Mouse (Mus musculus) layer of hippocampus, postnatal 10 days (tissue): ENCODE measurements around the gene Rabl2. TPM values are rescaled to one million over a fixed set of nuclear protein-coding genes. Genes with fewer than 3 reads are reported as not detected.
A peak's percentile ranks its signal among the peaks of the same experiment; 100 is the strongest.

Experiments
- DNase-seq, 2 experiments: peaks; one replicate each; pipeline ENCODE4 v3.0.0; 2021; ENCODE audit warnings: low spot score in 2 of 2
- long read RNA-seq: library from polyadenylated mRNA; stranded (forward); transcript quantifications from one replicate; pipeline ENCODE4 v2.0.0, GENCODE M21; 2023
- total RNA-seq, 2 experiments: library from RNA; stranded (reverse); gene quantifications; 2 replicates each; pipeline ENCODE4 v1.2.3; 2021

Gene Rabl2
- total RNA-seq: 10 to 100 TPM; 31.4 to 36.3 TPM
- long read RNA-seq, transcript Rabl2-201 (9 exons, 1,640 nt): major isoform, 8 of 24 reads
- long read RNA-seq, partial matches to known transcripts: 2 of 24 reads
- long read RNA-seq, other reads (novel, unspliced or antisense): 13 of 24 reads

GRCm38 (mm10) chr15:89591723-89592455 lies at the start of gene Rabl2:
Gene Rabl2, minus strand, starts transcription at chr15:89591923.
- peak; percentile 83 to 89 for DNase-seq

GRCm38 (mm10) chr15:89623626-89623959 lies 31.9 kb upstream of the Rabl2 start:
- DNase-seq: peak; percentile 84 to 86

- DNase-seq: no peak
Observed at GRCm38 (mm10) chr15:89622959-89623625, 31.4 kb upstream of the Rabl2 start.

- DNase-seq: peak; percentile 57 to 67
Observed at GRCm38 (mm10) chr15:89622312-89622958, 30.7 kb upstream of the Rabl2 start.

DNA sequence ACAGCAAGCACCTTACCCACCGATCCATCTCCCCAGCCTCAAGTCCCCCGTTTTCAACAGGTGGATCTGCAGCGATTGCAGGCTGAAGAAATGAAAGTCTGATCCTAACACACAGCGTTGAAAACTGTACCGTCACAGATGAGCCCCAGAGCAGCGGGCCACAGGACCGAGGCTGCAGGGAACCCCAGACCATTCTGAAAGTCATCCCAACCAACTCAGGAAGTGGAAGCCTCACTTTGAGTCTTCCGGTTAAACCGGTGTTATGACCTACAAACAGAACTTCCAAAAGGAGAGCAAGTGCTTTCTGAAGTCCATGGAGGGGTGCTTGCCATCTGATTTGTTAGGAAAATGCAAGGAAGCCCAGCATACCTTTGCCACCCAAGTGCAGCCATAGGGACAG lies 16.2 kb upstream of the Rabl2 start:
- no peak for DNase-seq

DNA sequence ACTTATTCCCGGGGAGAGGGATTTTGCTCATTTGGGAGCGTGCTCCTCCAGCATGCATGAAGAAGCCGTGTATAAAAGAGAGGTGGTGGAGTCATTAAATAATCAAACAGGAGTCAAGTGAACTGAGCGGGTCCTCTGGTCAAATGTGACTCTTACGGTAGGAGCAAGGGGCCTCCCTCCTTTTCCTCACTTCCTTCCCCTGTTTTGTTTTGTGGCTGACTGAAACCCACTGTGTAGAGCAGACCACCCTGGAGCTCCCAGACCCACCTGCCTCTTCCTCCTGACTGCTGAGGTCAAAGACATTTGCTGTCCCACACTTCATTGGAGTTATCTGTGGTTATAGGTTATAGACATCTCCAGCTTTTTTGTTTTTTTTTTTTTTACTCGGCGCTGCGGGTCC lies 15.8 kb upstream of the Rabl2 start:
- no peak for DNase-seq

DNA sequence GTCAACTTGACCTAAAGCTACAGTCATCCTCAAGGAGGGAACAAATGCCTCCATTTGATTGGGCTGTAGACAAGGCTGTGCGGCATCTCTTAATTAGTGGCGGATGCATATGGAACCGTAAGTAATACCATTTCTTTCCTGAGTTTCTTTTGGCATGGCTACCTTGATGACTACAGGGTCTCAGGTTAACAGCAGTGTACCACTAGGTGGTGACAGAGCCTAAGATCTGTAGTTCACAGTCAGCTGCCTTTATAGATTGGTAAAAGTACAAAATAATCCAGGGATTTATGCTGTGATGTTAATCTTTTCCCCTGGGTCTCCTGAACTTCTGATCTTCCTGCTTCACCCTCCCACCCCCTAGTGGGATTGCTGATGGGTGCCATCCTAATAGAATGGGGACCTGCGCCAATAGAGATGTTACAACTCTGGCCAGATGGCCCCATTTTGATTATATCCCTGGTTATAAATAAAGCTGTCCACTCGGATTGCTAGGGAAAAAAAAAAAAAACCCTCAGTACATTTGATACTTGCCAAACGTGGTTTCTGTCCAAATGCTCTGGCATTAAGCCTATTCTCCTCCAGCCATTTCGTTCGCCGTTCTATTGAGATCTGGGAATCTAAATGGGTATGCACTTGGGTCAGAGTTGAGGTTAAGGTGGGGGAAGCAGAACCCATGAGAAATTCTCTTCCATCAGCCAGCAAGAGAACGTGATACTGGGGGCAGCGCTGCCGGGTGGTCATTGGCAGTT lies 14.3 kb upstream of the Rabl2 start:
- no peak for DNase-seq

DNA sequence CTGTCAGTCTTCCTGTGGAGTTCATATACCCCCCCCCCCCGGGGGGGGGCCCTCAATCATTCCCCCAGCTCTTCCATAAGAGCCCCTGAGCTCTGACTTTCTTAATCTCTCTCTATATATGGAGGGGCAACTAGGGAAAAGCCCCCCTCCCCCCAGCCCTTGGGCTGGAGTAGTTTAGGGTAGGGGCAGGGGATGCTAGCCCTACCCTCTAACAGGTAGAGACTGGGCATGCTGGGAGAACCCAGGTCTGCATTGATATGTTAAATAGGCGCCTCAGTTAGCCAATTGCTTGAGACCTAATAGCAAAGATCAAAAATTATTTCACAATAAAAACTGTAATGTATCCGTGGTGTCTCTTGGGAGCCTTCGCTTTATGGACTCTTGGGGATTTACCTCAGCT lies 825 bp upstream of the Rabl2 start:
- DNase-seq: no peak

DNA sequence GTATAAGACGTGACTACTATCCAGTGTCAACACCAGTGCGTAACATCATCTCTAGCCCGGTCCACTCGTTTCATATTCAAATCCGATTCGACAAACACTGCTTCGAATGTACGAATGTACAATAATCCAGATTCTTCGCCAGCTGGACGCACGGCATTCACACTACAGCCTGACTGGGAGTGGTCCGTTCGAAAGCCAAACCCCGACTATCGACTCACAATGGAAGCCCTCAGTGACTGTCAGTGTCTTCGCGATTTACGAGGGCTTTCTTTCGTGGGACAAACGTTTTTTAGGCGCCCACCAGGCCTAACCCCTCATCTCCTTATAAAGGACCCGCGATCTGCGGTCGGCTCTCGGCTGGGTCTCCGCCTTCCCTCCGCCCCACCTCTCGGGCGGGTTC lies 406 bp downstream of the Rabl2 start:
- DNase-seq: peak in 1 of 2 experiments; percentile 42

DNA sequence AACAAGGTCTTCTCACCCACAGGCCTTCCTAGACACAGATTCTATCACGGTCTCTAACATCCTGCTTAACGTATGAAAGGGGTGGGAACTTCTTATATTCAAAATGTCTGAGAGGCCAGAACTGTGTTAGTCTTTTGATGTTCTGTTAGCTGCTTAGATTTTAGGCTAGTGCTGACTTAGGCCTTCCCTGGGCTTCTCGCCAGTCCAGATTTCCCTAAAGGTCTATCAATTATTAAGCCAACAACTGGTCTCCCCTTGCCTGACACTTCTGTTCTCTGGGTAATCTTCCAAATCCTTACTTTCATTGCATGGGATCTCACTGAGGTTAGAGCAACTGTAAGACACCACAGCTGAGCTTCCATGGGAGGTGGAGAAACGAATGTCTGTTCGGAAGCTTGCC lies 2.6 kb downstream of the Rabl2 start:
- DNase-seq: no peak

DNA sequence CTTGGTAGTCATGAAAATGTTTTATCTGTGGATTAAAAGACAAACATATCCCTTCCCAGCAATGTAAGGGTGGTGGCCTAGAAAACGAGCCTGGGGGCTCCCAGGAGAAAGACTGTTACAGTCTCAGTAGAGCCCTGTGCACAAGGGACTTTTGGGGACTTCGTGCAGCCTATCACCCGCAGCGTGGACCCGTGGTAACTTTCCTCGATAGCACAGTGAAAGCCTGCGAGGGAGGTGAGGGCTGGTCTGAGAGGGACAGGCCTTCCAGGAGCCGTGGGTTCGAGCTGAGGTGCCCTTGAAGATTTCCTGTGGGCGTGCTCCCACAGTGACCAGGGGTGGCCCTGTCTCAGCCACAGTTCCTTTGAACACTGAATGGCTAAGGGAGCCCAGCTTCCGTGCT lies 6.1 kb downstream of the Rabl2 start:
- no peak for DNase-seq

DNA sequence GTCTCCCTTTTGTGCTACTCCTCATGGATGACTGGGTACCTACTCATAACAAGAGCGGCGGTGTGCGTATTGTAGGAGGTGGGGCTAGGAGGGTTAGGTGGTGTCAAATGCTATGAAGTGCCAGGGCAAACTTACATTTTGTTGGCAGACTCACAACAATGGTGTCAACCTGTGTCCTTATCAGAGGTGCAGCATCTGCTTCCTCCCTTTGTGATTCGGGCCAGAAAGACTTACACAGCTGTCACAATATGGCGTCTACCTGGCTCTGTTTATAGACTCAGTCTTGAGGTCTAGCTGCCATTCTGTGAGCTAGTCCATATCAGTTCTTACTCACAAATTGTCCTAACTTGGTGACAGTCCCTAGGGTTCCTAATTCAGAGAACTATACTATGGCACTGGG lies 6.6 kb downstream of the Rabl2 start:
- DNase-seq: no peak

- DNase-seq: peak in 1 of 2 experiments; percentile 1
Observed at GRCm38 (mm10) chr15:89582494-89582893, 9.2 kb downstream of the Rabl2 start.

DNA sequence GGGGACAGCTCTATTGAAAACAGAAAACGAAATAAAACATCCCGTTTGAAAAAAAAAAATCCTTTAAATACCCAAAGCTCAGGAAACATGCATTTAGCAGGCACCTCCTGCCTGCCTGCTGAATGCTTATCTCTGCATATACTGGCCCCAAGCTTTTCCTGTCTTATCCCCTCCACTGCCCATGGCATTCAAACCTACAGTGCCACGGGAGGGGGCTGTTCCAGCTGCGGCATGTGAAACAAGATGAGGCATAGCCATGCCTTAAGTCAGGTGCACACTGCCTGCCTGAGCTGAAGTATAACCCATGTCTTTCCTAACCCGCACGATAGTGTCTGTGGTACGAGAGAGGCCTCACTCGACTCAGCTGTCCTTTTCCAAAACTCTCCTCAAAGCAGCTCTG lies 19.6 kb downstream of the Rabl2 start:
- DNase-seq: no peak

GRCm38 (mm10) chr15:89568114-89568513 lies 23.6 kb downstream of the Rabl2 start, which contains the start of gene Acr:
Gene Acr, plus strand, starts transcription at chr15:89568326.
- DNase-seq: no peak

- no peak for DNase-seq
Observed at GRCm38 (mm10) chr15:89559202-89559731, 32.5 kb downstream of the Rabl2 start.

- peak in 1 of 2 experiments; percentile 28 for DNase-seq
Observed at GRCm38 (mm10) chr15:89557996-89558390, 33.7 kb downstream of the Rabl2 start.

GRCm38 (mm10) chr15:89557179-89557995 lies 34.3 kb downstream of the Rabl2 start:
- DNase-seq: no peak

DNA sequence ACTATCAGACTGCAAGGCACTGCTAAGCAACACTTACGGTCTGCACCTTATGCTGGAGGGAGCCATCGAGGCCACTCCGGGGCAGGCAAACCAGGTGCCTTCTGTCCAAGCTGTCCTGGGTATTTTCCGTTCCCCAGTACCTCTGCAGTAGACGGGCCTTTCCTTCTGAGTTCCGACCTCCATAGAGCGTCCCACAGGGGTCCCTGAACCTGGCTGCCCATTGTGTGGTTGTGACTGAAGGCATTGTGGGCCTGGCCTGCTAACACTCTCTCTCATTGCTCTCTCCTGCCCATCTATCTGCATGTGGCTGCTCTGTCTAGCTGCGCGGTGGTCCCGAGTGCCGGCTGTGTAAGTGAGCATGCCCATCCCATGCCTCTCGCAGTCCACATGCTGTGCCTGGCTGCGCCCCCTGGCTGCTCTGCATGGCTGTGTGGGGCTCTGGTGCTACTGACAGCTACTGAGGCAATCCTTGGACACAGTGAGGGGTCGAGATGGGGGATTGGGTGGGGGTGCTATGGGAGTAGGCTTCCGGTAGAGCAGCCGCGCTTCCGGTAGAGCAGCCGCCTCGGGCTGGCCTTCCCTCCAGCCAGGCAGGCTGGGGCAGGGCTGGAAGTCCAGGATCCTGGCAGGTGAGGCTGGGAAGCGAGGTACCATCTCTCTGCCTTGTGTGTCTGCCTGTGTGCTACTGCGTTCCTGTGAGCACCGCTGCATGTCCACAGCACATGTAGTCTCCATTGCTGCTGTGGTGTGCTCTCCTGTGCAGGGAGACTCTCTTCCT lies 35.1 kb downstream of the Rabl2 start:
- DNase-seq: peak in 1 of 2 experiments; percentile 52
